Mouse (Mus musculus): ENCODE measurements at regions not wholly inside any gene's neighbourhood (a gene's known extent, or its start where the extent isn't known, plus 50 kb on each side); places are given as distances from the start of the nearest gene placed in this dataset.
"Not testable (repeated sequence)": the region's sequence is repeated elsewhere in the genome, so short reads cannot be mapped to it uniquely, and the experiment has no call there.

GRCm38 (mm10) chr16:30796103-30796502 lies 196.6 kb downstream of the Fam43a start:
- intact Hi-C loops (cut with DNase I), result loop anchor here (5.0 kb wide), 1 partner anchor 104 kb away; no protein-coding TSS in a partner anchor

GRCm38 (mm10) chr16:30797006-30797405 lies 197.5 kb downstream of the Fam43a start:
- intact Hi-C loops (cut with DNase I), result loop anchor here (5.0 kb wide), 1 partner anchor 105 kb away; no protein-coding TSS in a partner anchor

GRCm38 (mm10) chr16:30797973-30798471 lies 198.5 kb downstream of the Fam43a start:
- intact Hi-C loops (cut with DNase I), result loop anchor here (5.0 kb wide), 1 partner anchor 106 kb away; no protein-coding TSS in a partner anchor

- intact Hi-C loops (cut with DNase I), result loop anchor here (5.0 kb wide), 1 partner anchor 106 kb away; no protein-coding TSS in a partner anchor
Observed at GRCm38 (mm10) chr16:30798536-30798935, 199.0 kb downstream of the Fam43a start.

GRCm38 (mm10) chr16:30799699-30800483 lies 200.4 kb downstream of the Fam43a start:
- intact Hi-C loops (cut with DNase I), result loop anchor here (5.0 kb wide), 1 partner anchor 108 kb away; no protein-coding TSS in a partner anchor

- intact Hi-C loops (cut with DNase I), result no loop called here
Observed at GRCm38 (mm10) chr16:30804018-30804417, 204.5 kb downstream of the Fam43a start.

- intact Hi-C loops (cut with DNase I), result not testable (repeated sequence)
Observed at GRCm38 (mm10) chr16:30806206-30806605, 206.7 kb downstream of the Fam43a start.

- intact Hi-C loops (cut with DNase I), result no loop called here
Observed at GRCm38 (mm10) chr16:30818541-30819120, 219.1 kb downstream of the Fam43a start.

- intact Hi-C loops (cut with DNase I), result no loop called here
Observed at GRCm38 (mm10) chr16:30819342-30819741, 219.8 kb downstream of the Fam43a start.

GRCm38 (mm10) chr16:30820234-30820633 lies 220.7 kb downstream of the Fam43a start:
- intact Hi-C loops (cut with DNase I), result loop anchor here (5.0 kb wide), 1 partner anchor 218 kb away; no protein-coding TSS in a partner anchor

GRCm38 (mm10) chr16:30820761-30821160 lies 221.2 kb downstream of the Fam43a start:
- intact Hi-C loops (cut with DNase I), result loop anchor here (5.0 kb wide), 1 partner anchor 218 kb away; no protein-coding TSS in a partner anchor

- intact Hi-C loops (cut with DNase I), result loop anchor here (5.0 kb wide), 1 partner anchor 219 kb away; no protein-coding TSS in a partner anchor
Observed at GRCm38 (mm10) chr16:30821191-30821910, 221.8 kb downstream of the Fam43a start.

- intact Hi-C loops (cut with DNase I), result loop anchor here (5.0 kb wide), 1 partner anchor 220 kb away; no protein-coding TSS in a partner anchor
Observed at GRCm38 (mm10) chr16:30821911-30822578, 222.5 kb downstream of the Fam43a start.

GRCm38 (mm10) chr16:30826128-30826527 lies 226.6 kb downstream of the Fam43a start:
- intact Hi-C loops (cut with DNase I), result no loop called here

GRCm38 (mm10) chr16:30827901-30828608 lies 228.5 kb downstream of the Fam43a start:
- intact Hi-C loops (cut with DNase I), result no loop called here

- intact Hi-C loops (cut with DNase I), result no loop called here
Observed at GRCm38 (mm10) chr16:30834561-30834960, 235.0 kb downstream of the Fam43a start.

- intact Hi-C loops (cut with DNase I), result no loop called here
Observed at GRCm38 (mm10) chr16:30835678-30836077, 236.2 kb downstream of the Fam43a start.

GRCm38 (mm10) chr16:30842831-30843230 lies 238.4 kb downstream of the Xxylt1 start:
- intact Hi-C loops (cut with DNase I), result no loop called here

GRCm38 (mm10) chr16:30852595-30852994 lies 228.6 kb downstream of the Xxylt1 start:
- intact Hi-C loops (cut with DNase I), result no loop called here

- intact Hi-C loops (cut with DNase I), result no loop called here
Observed at GRCm38 (mm10) chr16:30854716-30855115, 226.5 kb downstream of the Xxylt1 start.

Data from adrenal gland (tissue).